Mouse (Mus musculus) heart, embryonic 11.5 days (tissue): ENCODE measurements at regions not wholly inside any gene's neighbourhood (a gene's known extent, or its start where the extent isn't known, plus 50 kb on each side); places are given as distances from the start of the nearest gene placed in this dataset.

Experiments used
- ATAC-seq: fragments of 200-750 bp; cut with Nextera tagmentation; replicated peaks from 2 replicates; pipeline ENCODE4 v1.8.0; 2017; ENCODE audit warnings: moderate library complexity; ENCODE audit not compliant: insufficient number of reproducible peaks, low FRiP score, low TSS enrichment
- H3K27ac ChIP-seq: fragments of 300-500 bp; sonication (generic); 2 replicates; pipeline ENCODE4 v1.5.1; 2014; ENCODE audit warnings: mild to moderate bottlenecking, low read depth, low read length
- H3K27me3 ChIP-seq: fragments of 300-500 bp; sonication (generic); 2 replicates; pipeline ENCODE4 v1.6.1; 2014; ENCODE audit warnings: mild to moderate bottlenecking, low read length, mixed read lengths; ENCODE audit not compliant: control insufficient read depth, insufficient read depth
- H3K36me3 ChIP-seq: fragments of 300-500 bp; sonication (generic); 2 replicates; pipeline ENCODE4 v1.6.1; 2014; ENCODE audit warnings: mild to moderate bottlenecking, low read length, moderate library complexity, mixed read lengths; ENCODE audit not compliant: control insufficient read depth, insufficient read depth
- H3K4me1 ChIP-seq: fragments of 300-500 bp; sonication (generic); 2 replicates; pipeline ENCODE4 v1.6.1; 2014; ENCODE audit warnings: low read length; ENCODE audit not compliant: control insufficient read depth, insufficient read depth
- H3K4me2 ChIP-seq: fragments of 300-500 bp; sonication (generic); 2 replicates; pipeline ENCODE4 v1.6.1; 2014; ENCODE audit warnings: mild to moderate bottlenecking, moderate library complexity
- H3K4me3 ChIP-seq: fragments of 300-500 bp; sonication (generic); 2 replicates; pipeline ENCODE4 v1.5.1; 2014; ENCODE audit warnings: low read depth, low read length
- H3K9ac ChIP-seq: fragments of 300-500 bp; sonication (generic); 2 replicates; pipeline ENCODE4 v1.6.1; 2014; ENCODE audit warnings: mild to moderate bottlenecking, low read depth, low read length, moderate library complexity
- H3K9me3 ChIP-seq: fragments of 300-500 bp; sonication (generic); replicated peaks from 2 replicates; pipeline ENCODE4 v1.6.1; 2016; ENCODE audit warnings: low read length; ENCODE audit not compliant: control insufficient read depth
- WGBS: fragments of 180-500 bp; shearing (Covaris S2); extraction: QIAGEN DNeasy Blood & Tissue Kit; methylation state at CpG from one replicate; pipeline ENCODE4 v1.1.7; 2014; ENCODE audit not compliant: insufficient replicate concordance; 5-methylcytosine and 5-hydroxymethylcytosine counted together

DNA sequence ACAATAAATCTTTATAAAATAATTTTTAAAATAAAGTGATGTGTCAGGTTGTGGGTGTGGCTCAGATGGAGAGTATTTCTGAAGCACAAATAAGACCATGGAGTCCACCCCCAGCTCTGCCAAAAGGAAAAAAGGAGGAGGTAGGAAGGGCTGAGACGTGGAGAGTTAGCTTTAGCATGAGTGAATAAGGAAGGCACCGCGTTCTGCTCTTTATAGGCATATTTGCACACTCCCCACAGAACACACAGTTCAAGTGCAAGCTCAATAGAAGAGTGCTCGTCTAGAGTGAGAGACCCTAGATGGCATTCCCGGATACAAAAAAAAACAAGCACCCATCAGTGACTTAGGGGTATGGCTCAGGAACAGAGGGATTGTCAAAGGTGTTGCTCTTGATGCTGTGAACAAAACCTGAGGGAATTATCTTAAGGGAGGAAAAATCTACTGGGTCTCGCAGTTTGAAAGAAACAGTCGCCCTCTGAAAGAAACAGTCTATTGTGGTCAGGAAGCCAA lies 134.2 kb downstream of the Ly86 start:
- Histone ChIP-seq H3K4me3 (no peak overlapping the region), H3K9ac (no peak overlapping the region), H3K4me1 (peaks cover 31% of the 10 kb centered on the region), H3K4me2 (no peak overlapping the region), H3K27me3 (no peaks in the 10 kb centered on the region), H3K36me3 (no peaks in the 10 kb centered on the region), H3K9me3 (no peaks in the 10 kb centered on the region), H3K27ac (no peak overlapping the region)
- no peak for ATAC-seq
- 76% methylated on average over 7 of the region's 7 CpGs for WGBS

DNA sequence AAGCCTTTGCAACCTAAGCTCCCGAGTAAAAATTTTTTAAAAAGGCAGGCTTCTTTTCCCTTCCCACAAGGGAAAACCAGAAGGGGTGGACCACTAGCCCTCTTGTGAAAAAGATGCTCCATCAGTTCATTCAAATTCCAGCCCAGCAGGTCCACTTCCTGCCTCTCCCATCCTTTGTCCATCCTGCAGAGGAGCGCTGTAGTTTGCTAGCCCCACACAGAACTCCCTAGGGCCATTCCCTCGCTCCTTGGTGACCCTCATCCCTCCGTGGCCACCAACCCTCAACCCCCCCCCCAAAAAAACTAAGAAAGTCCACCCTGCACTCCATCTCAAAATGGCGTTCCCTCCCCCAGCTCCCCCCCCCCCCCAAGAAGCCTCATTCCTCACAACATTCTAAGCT lies 136.5 kb downstream of the Ly86 start:
- Histone ChIP-seq H3K9me3 (no peaks in the 10 kb centered on the region), H3K4me1 (peaks cover 30% of the 10 kb centered on the region), H3K27ac (no peak overlapping the region; the same call in 1 of the 2 replicates), H3K27me3 (no peaks in the 10 kb centered on the region), H3K4me2 (no peak overlapping the region), H3K4me3 (no peak overlapping the region), H3K9ac (no peak overlapping the region), H3K36me3 (no peaks in the 10 kb centered on the region)
- 63% methylated on average over 5 of the region's 5 CpGs for WGBS
- no peak for ATAC-seq

DNA sequence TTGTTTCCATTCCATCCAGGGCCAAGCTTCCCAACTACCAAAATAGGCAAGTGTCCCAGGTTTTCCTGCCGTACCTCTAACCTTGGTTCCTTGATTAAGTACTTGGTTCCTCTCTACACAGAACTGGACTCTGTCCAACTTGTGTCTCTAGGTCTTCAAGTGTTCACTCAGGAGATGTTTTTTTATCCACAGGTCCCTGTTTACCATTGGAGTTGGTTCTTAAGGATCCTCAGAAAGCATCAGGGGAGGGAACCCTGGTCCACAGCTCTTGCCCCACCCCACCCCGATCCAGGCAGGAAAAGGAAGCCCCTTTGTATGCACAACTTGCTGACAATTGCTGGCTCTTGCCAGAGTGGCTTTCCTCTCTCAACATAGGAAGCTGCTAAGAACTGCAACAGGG lies 137.0 kb downstream of the Ly86 start:
- no peak for ATAC-seq
- H3K9me3 ChIP-seq, result no peaks in the 10 kb centered on the region
- peak overlapping the region; percentile 82 for H3K27ac ChIP-seq
- peaks cover 25% of the 10 kb centered on the region for H3K4me1 ChIP-seq
- 0 out of 2 replicates have a peak overlapping the region, but pooled peaks have one; percentile 39 for H3K4me2 ChIP-seq
- no peaks in the 10 kb centered on the region for H3K27me3 ChIP-seq
- H3K36me3 ChIP-seq, result no peaks in the 10 kb centered on the region
- no peak overlapping the region for H3K4me3 ChIP-seq
- WGBS, result 29% methylated on average over 2 of the region's 2 CpGs
- no peak overlapping the region; the same call in 1 of the 2 replicates for H3K9ac ChIP-seq

DNA sequence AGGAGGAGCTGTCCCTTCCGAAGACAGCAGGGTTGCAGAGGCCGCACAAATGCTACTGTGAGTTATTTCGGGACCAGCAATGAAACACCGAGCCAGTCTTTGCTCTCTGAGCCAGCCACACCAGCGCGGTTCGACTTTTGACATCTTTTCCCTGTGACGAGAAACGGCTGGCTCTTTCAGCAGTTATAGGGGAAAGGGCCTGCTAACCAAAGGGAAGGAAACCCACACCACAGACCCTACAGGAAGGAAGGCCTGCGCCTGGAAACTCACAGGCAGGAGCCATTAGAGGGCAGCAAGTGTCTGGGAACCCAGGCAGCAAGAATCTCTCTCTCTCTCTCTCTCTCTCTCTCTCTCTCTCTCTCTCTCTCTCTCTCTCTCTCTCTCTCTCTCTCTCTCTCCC lies 137.6 kb downstream of the Ly86 start:
- Histone ChIP-seq H3K36me3 (no peaks in the 10 kb centered on the region), H3K4me1 (peaks cover 20% of the 10 kb centered on the region), H3K27ac (peak overlapping the region; percentile 82), H3K4me2 (peak overlapping the region; percentile 63), H3K4me3 (no peak overlapping the region), H3K9me3 (no peaks in the 10 kb centered on the region), H3K27me3 (no peaks in the 10 kb centered on the region), H3K9ac (peak overlapping the region; percentile 68)
- 4% methylated on average over 10 of the region's 10 CpGs for whole genome bisulfite sequencing
- no peak for ATAC-seq

DNA sequence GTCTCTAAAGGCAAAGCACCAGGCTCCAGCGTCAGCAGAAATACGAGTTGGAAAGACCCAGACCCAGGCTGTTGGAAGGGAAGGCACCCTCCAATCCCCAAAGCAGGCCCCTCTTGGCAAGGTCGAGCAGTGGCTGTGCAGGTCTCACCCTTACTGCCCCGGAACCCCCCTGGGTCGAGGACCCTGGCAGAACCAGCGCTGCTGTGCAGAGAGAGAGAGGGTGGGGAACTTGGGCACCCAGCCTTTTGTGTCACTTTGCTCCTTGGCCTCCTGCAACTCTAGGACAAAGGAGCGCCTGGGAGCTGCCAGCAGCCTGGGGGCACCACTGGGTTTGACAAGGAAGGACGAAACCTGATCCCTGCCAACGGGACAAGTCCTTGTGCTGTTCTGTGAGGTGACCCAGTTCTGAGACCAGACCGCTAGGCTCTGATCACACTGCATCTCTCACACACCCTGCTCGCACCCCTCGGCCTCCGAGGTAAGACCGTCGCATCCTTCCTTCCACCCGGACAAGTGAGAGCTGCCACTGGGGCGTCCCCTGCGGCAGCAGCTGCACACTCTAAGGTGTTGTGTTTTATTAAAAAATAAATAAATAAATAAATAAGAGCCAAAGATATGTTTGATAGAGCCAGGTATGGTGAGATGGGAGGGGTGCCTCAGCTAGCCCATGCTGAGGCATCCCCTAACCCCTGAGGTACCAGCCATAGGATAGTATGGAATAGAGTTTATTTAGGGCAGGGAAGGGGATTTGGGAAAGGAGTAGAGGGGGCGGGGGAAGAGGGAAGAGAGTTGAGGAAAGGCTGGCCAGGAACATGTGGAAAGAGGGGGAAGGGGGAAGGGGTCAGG lies 138.2 kb downstream of the Ly86 start:
- 18% methylated on average over 19 of the region's 19 CpGs for WGBS
- Histone ChIP-seq H3K27ac (peak overlapping the region; percentile 82), H3K9me3 (no peaks in the 10 kb centered on the region), H3K4me2 (peak overlapping the region; percentile 63), H3K27me3 (no peaks in the 10 kb centered on the region), H3K4me3 (peak overlapping the region; percentile 23; the same call in 1 of the 2 replicates), H3K36me3 (no peaks in the 10 kb centered on the region), H3K9ac (peak overlapping the region; percentile 68), H3K4me1 (peaks cover 15% of the 10 kb centered on the region)
- peak; percentile 48; the same call in 1 of the 2 replicates for ATAC-seq

DNA sequence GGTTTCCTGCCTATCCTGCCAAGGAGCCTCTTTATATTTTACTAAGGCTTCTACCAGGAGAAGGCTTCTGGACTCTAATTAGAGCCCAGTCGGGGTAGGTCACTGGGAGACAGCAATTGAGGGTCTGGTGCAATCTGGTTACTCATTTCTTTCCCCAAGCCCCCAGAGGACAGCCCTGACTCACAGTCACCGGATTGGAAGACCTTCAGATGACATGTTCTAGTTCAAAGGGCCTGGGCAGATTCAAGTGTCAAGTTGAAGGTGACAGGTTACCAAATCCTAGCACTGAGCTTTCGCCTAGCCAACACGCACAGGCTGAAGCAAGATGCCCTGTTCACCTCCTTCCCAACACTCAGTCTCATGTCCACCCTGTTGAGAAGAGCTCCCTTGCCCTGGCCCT lies 139.6 kb downstream of the Ly86 start:
- Histone ChIP-seq H3K27ac (no peak overlapping the region), H3K9ac (no peak overlapping the region), H3K4me3 (no peak overlapping the region), H3K36me3 (no peaks in the 10 kb centered on the region), H3K4me2 (no peak overlapping the region), H3K4me1 (peaks cover 14% of the 10 kb centered on the region), H3K9me3 (no peaks in the 10 kb centered on the region), H3K27me3 (no peaks in the 10 kb centered on the region)
- no peak for ATAC-seq
- 78% methylated on average over 4 of the region's 4 CpGs for WGBS

DNA sequence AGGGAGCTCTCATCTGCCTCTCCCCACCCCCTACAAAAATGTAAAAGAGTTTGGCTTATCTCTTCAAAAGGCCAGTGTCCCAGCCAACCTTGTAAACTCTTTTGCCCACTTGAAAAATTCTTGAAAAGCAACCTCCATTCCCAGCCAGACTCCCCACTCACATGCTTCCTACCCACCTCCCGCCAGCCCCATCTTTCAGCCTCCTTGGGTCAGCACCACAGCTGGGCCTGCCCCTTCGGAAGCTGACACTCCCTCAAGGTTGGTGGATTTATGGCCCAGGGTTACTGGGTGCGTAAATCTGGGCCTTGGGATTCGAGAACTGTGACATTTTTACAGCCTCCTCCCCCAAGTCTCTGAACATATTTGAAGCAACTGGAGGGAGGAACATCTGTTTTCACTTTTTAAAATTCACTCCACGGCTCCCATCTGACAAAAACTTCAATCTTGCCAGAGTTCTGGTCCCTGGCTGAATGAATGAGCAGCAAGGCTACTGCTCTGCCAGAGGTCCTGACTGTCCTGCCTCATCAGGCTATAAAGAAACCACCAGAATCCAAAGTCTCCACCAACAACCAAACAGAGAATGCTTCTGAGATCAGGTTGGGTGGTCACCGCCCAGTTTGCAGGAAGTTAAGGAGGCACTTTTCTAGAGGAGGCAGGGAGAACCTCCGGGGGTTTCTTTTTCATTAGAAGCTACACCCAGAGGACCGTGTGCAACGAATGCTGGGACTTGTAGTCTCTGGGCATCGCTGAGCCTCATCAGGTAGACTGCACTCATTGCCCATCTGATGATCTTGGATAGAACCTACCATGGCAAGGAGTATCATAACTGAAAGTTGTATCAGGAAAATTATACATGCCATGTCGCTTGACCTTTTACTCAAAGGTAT lies 147.3 kb downstream of the Ly86 start:
- WGBS, result 65% methylated on average over 11 of the region's 11 CpGs
- ATAC-seq, result no peak

DNA sequence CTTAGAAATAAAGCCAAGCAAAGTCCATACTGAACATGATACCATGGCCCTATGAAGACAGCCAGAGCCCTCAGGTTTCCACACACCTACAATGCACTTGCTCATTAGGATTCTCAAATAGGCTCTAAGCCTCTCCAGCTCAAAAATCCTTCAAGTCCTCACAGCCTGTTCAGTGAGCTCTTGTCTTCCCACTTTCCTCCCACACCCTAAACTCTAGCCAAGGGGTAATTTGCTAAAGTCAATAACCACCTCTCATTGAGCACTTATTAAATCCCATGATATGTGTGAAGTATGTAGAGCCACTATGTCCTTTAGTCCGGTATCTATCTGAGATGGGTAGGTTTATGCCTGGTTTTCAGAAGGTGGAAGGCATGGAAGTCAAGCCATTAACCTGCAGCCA lies 148.3 kb downstream of the Ly86 start:
- H3K27me3 ChIP-seq, result no peaks in the 10 kb centered on the region
- H3K9me3 ChIP-seq, result no peaks in the 10 kb centered on the region
- H3K4me3 ChIP-seq, result no peak overlapping the region
- no peak overlapping the region for H3K4me2 ChIP-seq
- ATAC-seq, result no peak
- H3K27ac ChIP-seq, result no peak overlapping the region
- H3K36me3 ChIP-seq, result no peaks in the 10 kb centered on the region
- no peaks in the 10 kb centered on the region for H3K4me1 ChIP-seq
- 86% methylated on average over 1 of the region's 1 CpGs for WGBS
- no peak overlapping the region for H3K9ac ChIP-seq

More for the DNA sequence above, 147.3 kb downstream of the Ly86 start:
- H3K4me2 ChIP-seq, result no peak overlapping the region
- H3K27ac ChIP-seq, result no peak overlapping the region
- H3K9me3 ChIP-seq, result no peaks in the 10 kb centered on the region
- H3K27me3 ChIP-seq, result no peaks in the 10 kb centered on the region
- H3K4me3 ChIP-seq, result no peak overlapping the region
- no peaks in the 10 kb centered on the region for H3K4me1 ChIP-seq
- no peak overlapping the region for H3K9ac ChIP-seq
- no peaks in the 10 kb centered on the region for H3K36me3 ChIP-seq
